Mouse (Mus musculus) bone marrow macrophage, adult 2 months (primary cell): ENCODE measurements around the gene Allc.

Source experiments
- CTCF ChIP-seq: IDR thresholded peaks from 2 replicates; pipeline ENCODE4 v1.5.1; 2012; ENCODE audit warnings: low read depth, mild to moderate bottlenecking, low read length, moderate library complexity
- POLR2A ChIP-seq: IDR thresholded peaks from 2 replicates; pipeline ENCODE4 v1.6.1; 2012; ENCODE audit warnings: mild to moderate bottlenecking, low read depth, low read length, borderline replicate concordance

DNA sequence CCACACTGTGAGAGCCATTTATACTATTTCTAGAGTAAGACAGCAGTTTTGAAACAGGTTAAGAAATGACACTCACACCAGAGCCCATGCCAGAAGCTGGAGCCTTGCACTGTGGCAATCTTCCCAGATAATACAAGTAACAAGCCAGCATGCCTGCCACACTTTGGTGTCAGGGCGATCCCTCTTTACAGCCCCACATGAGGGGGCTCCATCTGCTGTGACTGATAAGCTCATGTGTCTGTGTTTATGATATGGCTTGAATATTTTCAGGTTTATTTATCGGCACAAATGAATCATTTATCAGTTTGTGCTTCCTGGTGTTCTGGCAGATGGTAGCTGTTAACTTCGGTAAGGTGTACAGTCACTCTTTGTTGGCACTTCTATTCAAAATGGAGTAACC is 4.2 kb downstream of the Allc start:
- TF ChIP-seq CTCF: no peak
- no peak for TF ChIP-seq POLR2A
